Mouse (Mus musculus) thymus, postnatal 4 days (tissue): ENCODE results near the gene Esr2.

ENCODE experiments used
- DNase-seq: peaks from one replicate; pipeline ENCODE4 v3.0.0; 2021

Gene Esr2

GRCm38 (mm10) chr12:76081557-76082211 is 95.4 kb downstream of the Esr2 start:
- DNase-seq, result peak; percentile 48

- DNase-seq, result no peak
These were observed 96.0 kb downstream of the Esr2 start for GRCm38 (mm10) chr12:76080876-76081556.

- no peak for DNase-seq
These were observed 103.1 kb downstream of the Esr2 start for GRCm38 (mm10) chr12:76073981-76074380.

- no peak for DNase-seq
These were observed 103.8 kb downstream of the Esr2 start for GRCm38 (mm10) chr12:76073066-76073826.

GRCm38 (mm10) chr12:76071935-76072849 is 104.9 kb downstream of the Esr2 start:
- DNase-seq, result no peak
